Mouse (Mus musculus) E14TG2a.4 (cell line): ENCODE measurements around the gene Wwox.

Source experiments
- H3K27me3 ChIP-seq: 2 replicates; pipeline ENCODE4 v1.6.1; 2014; ENCODE audit warnings: low read length, control low read depth; ENCODE audit not compliant: insufficient read depth
- H3K36me3 ChIP-seq: 2 replicates; pipeline ENCODE4 v1.6.1; 2014; ENCODE audit warnings: low read length, control low read depth; ENCODE audit not compliant: insufficient read depth
- H3K4me1 ChIP-seq: replicated peaks from 2 replicates; pipeline ENCODE4 v1.6.1; 2014; ENCODE audit warnings: low read depth, low read length, control low read depth
- H3K4me3 ChIP-seq: replicated peaks from 2 replicates; pipeline ENCODE4 v1.5.1; 2014; ENCODE audit warnings: mild to moderate bottlenecking, low read length
- H3K9me3 ChIP-seq: 2 replicates; pipeline ENCODE4 v1.6.1; 2014; ENCODE audit warnings: low read length, control low read depth
- CTCF ChIP-seq: conservative IDR thresholded peaks from 2 replicates; pipeline ENCODE4 v1.5.1; 2014; ENCODE audit warnings: low read length
- NANOG ChIP-seq: IDR thresholded peaks from 2 replicates; pipeline ENCODE4 v1.6.1; 2014; ENCODE audit warnings: borderline replicate concordance, low read length, mixed read lengths
- POU5F1 ChIP-seq: IDR thresholded peaks from 2 replicates; pipeline ENCODE4 v1.6.1; 2014; ENCODE audit warnings: low read length, borderline replicate concordance

Gene Wwox

GRCm38 (mm10) chr8:114923629-114924028 lies 484.2 kb downstream of the Wwox start:
- TF ChIP-seq NANOG (no peak), POU5F1 (no peak), CTCF (no peak)
- Histone ChIP-seq H3K4me3 (no peak overlapping the region), H3K27me3 (no peaks in the 10 kb centered on the region; the same call in 1 of the 2 replicates), H3K4me1 (peaks cover 10% of the 10 kb centered on the region), H3K36me3 (no peaks in the 10 kb centered on the region), H3K9me3 (no peaks in the 10 kb centered on the region)

DNA sequence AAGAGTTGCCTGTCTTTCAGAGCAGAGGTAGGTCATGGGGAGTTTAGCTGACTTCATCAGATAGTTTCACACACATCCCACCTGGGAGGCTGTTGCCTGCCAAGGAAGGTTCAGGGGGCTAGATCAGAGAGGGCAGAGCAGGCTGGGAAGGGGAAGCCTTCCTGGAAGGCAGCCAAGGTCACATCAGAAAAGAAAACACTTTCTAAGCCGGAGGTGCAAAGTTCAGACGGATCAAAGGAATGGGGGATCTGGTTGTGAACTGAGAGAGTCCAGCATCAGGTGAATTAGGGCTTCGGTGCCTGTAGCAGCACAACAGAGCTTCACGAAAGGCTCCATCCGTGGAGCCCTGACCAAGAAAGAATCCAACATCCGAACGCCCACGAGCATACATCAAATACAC lies 488.0 kb downstream of the Wwox start:
- no peaks in the 10 kb centered on the region for H3K36me3 ChIP-seq
- 0 out of 2 replicates have a peak, but pooled peaks cover 2% of the 10 kb centered on the region for H3K27me3 ChIP-seq
- no peaks in the 10 kb centered on the region for H3K9me3 ChIP-seq
- H3K4me1 ChIP-seq: peaks cover 18% of the 10 kb centered on the region
- TF ChIP-seq POU5F1: no peak
- TF ChIP-seq CTCF: no peak
- no peak for TF ChIP-seq NANOG
- no peak overlapping the region for H3K4me3 ChIP-seq

DNA sequence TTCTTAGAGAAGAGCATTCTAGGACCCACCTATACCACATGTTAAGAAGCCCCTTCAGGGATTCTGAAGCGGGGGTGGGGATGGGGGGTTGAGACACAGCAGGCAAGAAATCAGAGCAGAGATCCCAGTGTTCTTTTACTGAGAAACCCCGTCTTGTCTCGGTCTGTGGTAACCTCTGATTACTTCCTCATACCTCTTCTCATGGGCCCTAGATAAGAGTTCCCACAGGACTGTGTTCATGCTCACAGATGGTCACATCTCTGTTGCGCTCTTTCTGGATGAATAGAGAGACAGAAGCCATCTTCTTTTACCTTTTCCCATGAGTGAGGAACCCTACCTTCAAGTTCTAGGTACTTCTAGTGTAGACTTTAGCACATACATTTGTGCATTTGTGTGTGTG lies 488.5 kb downstream of the Wwox start:
- Histone ChIP-seq H3K9me3 (no peaks in the 10 kb centered on the region), H3K36me3 (no peaks in the 10 kb centered on the region), H3K27me3 (0 out of 2 replicates have a peak, but pooled peaks cover 2% of the 10 kb centered on the region), H3K4me1 (peaks cover 18% of the 10 kb centered on the region), H3K4me3 (no peak overlapping the region)
- TF ChIP-seq CTCF (no peak), NANOG (no peak), POU5F1 (no peak)

DNA sequence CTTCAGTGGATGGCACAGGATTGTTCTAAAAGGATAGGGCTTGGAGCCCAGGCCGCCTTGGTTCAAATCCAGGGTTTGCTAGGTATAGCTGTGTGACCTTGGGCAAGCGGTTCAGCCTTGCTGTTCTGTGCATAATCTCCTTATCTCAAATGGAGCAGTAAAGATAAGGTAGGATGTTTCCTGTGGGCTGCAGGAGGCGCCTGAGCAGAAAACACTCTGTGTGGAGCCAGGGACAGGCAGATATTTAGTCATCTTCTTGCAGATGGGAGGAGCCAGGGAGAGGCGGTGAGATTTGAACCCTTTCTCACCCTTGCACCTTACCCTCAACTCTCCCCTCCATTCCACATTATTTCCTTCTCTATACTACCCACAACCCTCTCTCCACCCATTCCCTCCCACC lies 490.1 kb downstream of the Wwox start:
- TF ChIP-seq NANOG (no peak), POU5F1 (no peak), CTCF (no peak)
- H3K9me3 ChIP-seq: no peaks in the 10 kb centered on the region

DNA sequence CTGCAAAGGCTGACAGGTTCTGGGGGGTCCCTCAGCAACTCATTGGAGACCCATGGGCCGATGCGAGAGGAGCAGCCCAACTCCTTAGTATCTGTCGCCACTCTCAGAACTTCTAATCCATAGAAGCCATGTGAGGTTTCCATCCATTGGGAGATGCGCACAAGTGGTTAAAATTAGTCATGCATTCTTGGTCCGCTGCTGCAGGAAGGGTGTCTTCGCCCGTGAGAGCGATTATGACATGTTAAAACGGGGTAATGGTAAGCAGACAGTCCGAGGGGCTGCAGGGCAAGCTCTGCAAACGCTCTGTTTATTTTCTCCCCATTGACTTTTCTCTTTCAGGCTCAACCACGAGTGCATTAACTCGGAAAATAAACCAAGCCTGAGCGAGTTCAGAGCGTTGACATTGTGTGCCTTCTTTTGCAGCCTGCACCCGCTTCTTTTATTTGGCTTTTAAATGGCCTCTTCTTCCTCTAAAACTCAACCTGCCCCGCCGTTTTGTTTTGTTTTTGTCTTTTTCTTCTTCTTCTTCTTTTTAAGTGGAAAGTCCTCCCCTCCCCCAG lies 492.7 kb downstream of the Wwox start:
- H3K27me3 ChIP-seq: peaks cover 2% of the 10 kb centered on the region; the same call in 1 of the 2 replicates
- no peak for TF ChIP-seq NANOG
- TF ChIP-seq CTCF: no peak
- TF ChIP-seq POU5F1: no peak
- H3K4me3 ChIP-seq: no peak overlapping the region
- no peaks in the 10 kb centered on the region for H3K9me3 ChIP-seq
- no peaks in the 10 kb centered on the region for H3K36me3 ChIP-seq
- H3K4me1 ChIP-seq: peaks cover 17% of the 10 kb centered on the region

More for the DNA sequence above, 490.1 kb downstream of the Wwox start:
- Histone ChIP-seq H3K4me3 (no peak overlapping the region), H3K36me3 (no peaks in the 10 kb centered on the region), H3K4me1 (peaks cover 18% of the 10 kb centered on the region), H3K27me3 (0 out of 2 replicates have a peak, but pooled peaks cover 2% of the 10 kb centered on the region)

DNA sequence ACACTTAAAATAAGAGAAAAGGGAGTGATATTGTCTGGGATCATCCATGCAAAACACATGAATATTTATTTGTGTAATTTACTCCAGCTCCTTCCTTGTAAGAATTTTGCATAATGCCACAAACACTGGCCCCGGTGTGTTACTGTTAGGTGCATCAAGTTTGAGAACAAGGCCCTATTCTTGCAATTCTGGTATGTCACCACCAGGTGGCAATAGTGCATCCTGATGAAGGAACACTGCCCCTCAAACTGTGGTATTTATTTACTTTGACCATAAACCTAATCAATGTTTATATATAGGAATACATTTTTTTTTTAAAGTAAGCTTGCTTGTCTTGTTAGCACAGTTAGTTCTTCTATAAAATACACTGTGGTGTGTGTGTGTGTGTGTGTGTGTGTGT lies 493.8 kb downstream of the Wwox start:
- H3K4me3 ChIP-seq: no peak overlapping the region
- H3K27me3 ChIP-seq: peaks cover 2% of the 10 kb centered on the region; the same call in 1 of the 2 replicates
- H3K4me1 ChIP-seq: 0 out of 2 replicates have a peak, but pooled peaks cover 8% of the 10 kb centered on the region
- peak; percentile 72 for TF ChIP-seq CTCF
- no peak for TF ChIP-seq POU5F1
- no peaks in the 10 kb centered on the region for H3K9me3 ChIP-seq
- no peaks in the 10 kb centered on the region for H3K36me3 ChIP-seq

DNA sequence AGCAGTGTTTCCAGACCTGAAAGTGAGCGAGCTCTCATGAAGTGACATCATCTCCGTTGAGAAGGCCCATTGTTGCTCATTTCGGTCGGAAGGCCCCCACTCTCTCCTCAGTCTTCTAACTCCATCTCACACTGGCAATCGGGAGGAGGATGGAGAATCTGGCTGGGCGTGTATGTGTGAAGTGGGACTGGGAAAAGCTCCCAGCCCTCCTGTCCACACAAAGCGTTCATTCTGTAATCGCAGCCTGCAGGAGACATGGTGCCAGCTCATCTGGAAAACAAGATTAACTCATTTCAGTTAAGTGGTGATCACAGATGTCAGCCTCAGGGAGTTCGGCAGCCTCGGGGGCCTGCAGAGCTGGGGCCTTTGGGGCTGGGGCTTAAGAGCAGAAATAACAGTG lies 497.4 kb downstream of the Wwox start:
- TF ChIP-seq POU5F1 (no peak), CTCF (no peak), NANOG (no peak)
- Histone ChIP-seq H3K4me3 (no peak overlapping the region), H3K9me3 (no peaks in the 10 kb centered on the region), H3K27me3 (peaks cover under 1% of the 10 kb centered on the region; the same call in 1 of the 2 replicates), H3K4me1 (no peaks in the 10 kb centered on the region), H3K36me3 (no peaks in the 10 kb centered on the region)

- Histone ChIP-seq H3K27me3 (no peaks in the 10 kb centered on the region; the same call in 1 of the 2 replicates), H3K4me3 (no peak overlapping the region), H3K4me1 (no peaks in the 10 kb centered on the region), H3K9me3 (no peaks in the 10 kb centered on the region), H3K36me3 (no peaks in the 10 kb centered on the region)
- TF ChIP-seq POU5F1 (no peak), CTCF (no peak), NANOG (no peak)
Observed at GRCm38 (mm10) chr8:114939338-114939737, 499.9 kb downstream of the Wwox start.

GRCm38 (mm10) chr8:114941096-114941495 lies 501.6 kb downstream of the Wwox start:
- H3K27me3 ChIP-seq: no peaks in the 10 kb centered on the region
- TF ChIP-seq CTCF (no peak), POU5F1 (no peak), NANOG (no peak)
- no peaks in the 10 kb centered on the region for H3K36me3 ChIP-seq
- no peak overlapping the region for H3K4me3 ChIP-seq
- H3K4me1 ChIP-seq: no peaks in the 10 kb centered on the region
- no peaks in the 10 kb centered on the region for H3K9me3 ChIP-seq
